ENCODE assay signal across 20 mouse cellular contexts in genomic region chr2:147306728-147307127, GRCm38 (mm10). TPM values are rescaled to one million over a fixed set of nuclear protein-coding genes. Genes with fewer than 3 reads are reported as not detected.
"Had no signal": no experiment of that assay in that cellular context is flagged by ENCODE, and none has a peak within 500 bp of the region (broad histone marks: within the 10 kb centered on the region; RNA-seq: fewer than 3 reads in every experiment).

No protein-coding gene starts in this region.

- H3K27ac ChIP-seq: lung, embryonic 15.5 days; macrophage; midbrain, embryonic 13.5 days; midbrain, embryonic 15.5 days; neural tube, embryonic 12.5 days had no signal

- ATAC-seq: liver, postnatal 0 days; lung, postnatal 0 days had no signal

- DNase-seq: liver, postnatal 0 days; lung, adult 2 months; lung, postnatal 14 days; lung, postnatal 36 days; right cerebral cortex, postnatal 14 days; thymus, adult 2 months; thymus, postnatal 25 days; thymus, postnatal 4 days had no signal

- H3K4me3 ChIP-seq: lung, embryonic 15.5 days; megakaryocyte, embryonic 14.5 days; midbrain, embryonic 13.5 days; midbrain, embryonic 15.5 days; neural tube, embryonic 12.5 days had no signal

- H3K9ac ChIP-seq: liver, postnatal 0 days; lung, embryonic 15.5 days; midbrain, embryonic 13.5 days; midbrain, embryonic 15.5 days; neural tube, embryonic 12.5 days had no signal

- H3K36me3 ChIP-seq: lung, embryonic 15.5 days; midbrain, embryonic 13.5 days; midbrain, embryonic 15.5 days; neural tube, embryonic 12.5 days had no signal

- H3K9me3 ChIP-seq: lung, embryonic 15.5 days; megakaryocyte, embryonic 14.5 days; midbrain, embryonic 13.5 days; midbrain, embryonic 15.5 days; neural tube, embryonic 12.5 days had no signal

- H3K4me2 ChIP-seq: lung, embryonic 15.5 days; midbrain, embryonic 11.5 days; neural tube, embryonic 12.5 days had no signal

- H3K4me1 ChIP-seq: lung, embryonic 15.5 days; megakaryocyte, embryonic 14.5 days; neural tube, embryonic 12.5 days had no signal

RNA-seq across cellular contexts. Expression of gene Pax1, which starts 55.0 kb away (rescaled TPM):
- total RNA-seq: megakaryocyte progenitor cell, adult 5-6 weeks; monocyte, adult 5-6 weeks; neutrophil, adult 5-6 weeks had no signal
- polyA plus RNA-seq: lung, postnatal 0 days; macrophage; midbrain, embryonic 15.5 days; midbrain, postnatal 0 days had no signal
